Mouse (Mus musculus): ENCODE results near the gene Nup214. TPM values are rescaled to one million over a fixed set of nuclear protein-coding genes. Genes with fewer than 3 reads are reported as not detected.
A peak's percentile ranks its signal among the peaks of the same experiment; 100 is the strongest.

Nup214 gene
- polyA plus RNA-seq, 1 experiment from 2014 or later: 86.7 TPM

GRCm38 (mm10) chr2:31966801-31967200 lies 7.4 kb upstream of the Nup214 start:
- H3K4me2 ChIP-seq: no peak overlapping the region
- H3K27me3 ChIP-seq: no peaks in the 10 kb centered on the region
- no peaks in the 10 kb centered on the region for H3K9me3 ChIP-seq
- H3K9ac ChIP-seq: no peak overlapping the region
- 69% methylated on average over 8 of the region's 8 CpGs for WGBS
- H3K27ac ChIP-seq: no peak overlapping the region
- ATAC-seq (ENCODE audit: borderline replicate concordance, extremely low read depth, low FRiP score, low TSS enrichment): no peak
- no peak overlapping the region for H3K4me3 ChIP-seq
- no peaks in the 10 kb centered on the region for H3K4me1 ChIP-seq
- H3K36me3 ChIP-seq: no peaks in the 10 kb centered on the region

- Histone ChIP-seq H3K27me3 (no peaks in the 10 kb centered on the region), H3K27ac (no peak overlapping the region), H3K36me3 (peaks cover 13% of the 10 kb centered on the region), H3K9me3 (no peaks in the 10 kb centered on the region), H3K9ac (no peak overlapping the region), H3K4me1 (peaks cover 15% of the 10 kb centered on the region), H3K4me3 (no peak overlapping the region), H3K4me2 (no peak overlapping the region)
- ATAC-seq (ENCODE audit: borderline replicate concordance, extremely low read depth, low FRiP score, low TSS enrichment): no peak
- WGBS: 85% methylated on average over 4 of the region's 4 CpGs
Measured at GRCm38 (mm10) chr2:31972589-31972988, 1.6 kb upstream of the Nup214 start.

- whole genome bisulfite sequencing: 9% methylated on average over 13 of the region's 13 CpGs
- no peak for ATAC-seq (ENCODE audit: borderline replicate concordance, extremely low read depth, low FRiP score, low TSS enrichment)
Measured at GRCm38 (mm10) chr2:31974809-31975371, 654 bp downstream of the Nup214 start.

GRCm38 (mm10) chr2:31987774-31988173 lies 13.5 kb downstream of the Nup214 start:
- H3K4me2 ChIP-seq: no peak overlapping the region
- 93% methylated on average over 1 of the region's 1 CpGs for whole genome bisulfite sequencing
- no peak for ATAC-seq (ENCODE audit: borderline replicate concordance, extremely low read depth, low FRiP score, low TSS enrichment)

More at GRCm38 (mm10) chr2:31974809-31975371, 654 bp downstream of the Nup214 start:
- peaks cover 33% of the 10 kb centered on the region for H3K36me3 ChIP-seq
- peak overlapping the region; percentile 95 for H3K4me3 ChIP-seq
- H3K27ac ChIP-seq: no peak overlapping the region
- H3K4me2 ChIP-seq: peak overlapping the region; percentile 84
- no peaks in the 10 kb centered on the region for H3K9me3 ChIP-seq
- peak overlapping the region; percentile 97 for H3K9ac ChIP-seq
- H3K4me1 ChIP-seq: peaks cover 15% of the 10 kb centered on the region
- no peaks in the 10 kb centered on the region for H3K27me3 ChIP-seq

GRCm38 (mm10) chr2:31990961-31991360 lies 16.7 kb downstream of the Nup214 start:
- Histone ChIP-seq H3K9ac (no peak overlapping the region), H3K4me3 (no peak overlapping the region), H3K9me3 (no peaks in the 10 kb centered on the region), H3K4me2 (no peak overlapping the region), H3K27me3 (no peaks in the 10 kb centered on the region), H3K27ac (no peak overlapping the region), H3K4me1 (no peaks in the 10 kb centered on the region), H3K36me3 (peaks cover 94% of the 10 kb centered on the region)
- no peak for ATAC-seq (ENCODE audit: borderline replicate concordance, extremely low read depth, low FRiP score, low TSS enrichment)
- 69% methylated on average over 4 of the region's 4 CpGs for WGBS

More at GRCm38 (mm10) chr2:31987774-31988173, 13.5 kb downstream of the Nup214 start:
- Histone ChIP-seq H3K36me3 (peaks cover 99% of the 10 kb centered on the region), H3K4me1 (no peaks in the 10 kb centered on the region), H3K27ac (no peak overlapping the region), H3K4me3 (no peak overlapping the region), H3K9ac (no peak overlapping the region), H3K9me3 (no peaks in the 10 kb centered on the region), H3K27me3 (no peaks in the 10 kb centered on the region)

- no peaks in the 10 kb centered on the region for H3K27me3 ChIP-seq
- WGBS: 78% methylated on average over 9 of the region's 9 CpGs
- ATAC-seq (ENCODE audit: borderline replicate concordance, extremely low read depth, low FRiP score, low TSS enrichment): no peak
Measured at GRCm38 (mm10) chr2:31994896-31995295, 20.7 kb downstream of the Nup214 start.

GRCm38 (mm10) chr2:31996060-31996459 lies 21.8 kb downstream of the Nup214 start:
- no peak overlapping the region for H3K4me2 ChIP-seq
- H3K27ac ChIP-seq: no peak overlapping the region
- ATAC-seq (ENCODE audit: borderline replicate concordance, extremely low read depth, low FRiP score, low TSS enrichment): no peak
- no peaks in the 10 kb centered on the region for H3K4me1 ChIP-seq
- no peaks in the 10 kb centered on the region for H3K27me3 ChIP-seq
- H3K36me3 ChIP-seq: peaks cover 84% of the 10 kb centered on the region
- H3K4me3 ChIP-seq: no peak overlapping the region
- 94% methylated on average over 13 of the region's 13 CpGs for WGBS
- H3K9ac ChIP-seq: no peak overlapping the region
- H3K9me3 ChIP-seq: no peaks in the 10 kb centered on the region

More at GRCm38 (mm10) chr2:31994896-31995295, 20.7 kb downstream of the Nup214 start:
- peaks cover 92% of the 10 kb centered on the region for H3K36me3 ChIP-seq
- no peaks in the 10 kb centered on the region for H3K9me3 ChIP-seq
- H3K4me3 ChIP-seq: no peak overlapping the region
- no peak overlapping the region for H3K27ac ChIP-seq
- no peaks in the 10 kb centered on the region for H3K4me1 ChIP-seq
- no peak overlapping the region for H3K9ac ChIP-seq
- no peak overlapping the region for H3K4me2 ChIP-seq

GRCm38 (mm10) chr2:31997539-31997938 lies 23.3 kb downstream of the Nup214 start:
- Histone ChIP-seq H3K4me3 (no peak overlapping the region), H3K9me3 (no peaks in the 10 kb centered on the region), H3K9ac (no peak overlapping the region), H3K27ac (no peak overlapping the region), H3K4me2 (no peak overlapping the region), H3K4me1 (no peaks in the 10 kb centered on the region), H3K27me3 (no peaks in the 10 kb centered on the region), H3K36me3 (peaks cover 76% of the 10 kb centered on the region)
- 91% methylated on average over 5 of the region's 5 CpGs for WGBS
- ATAC-seq (ENCODE audit: borderline replicate concordance, extremely low read depth, low FRiP score, low TSS enrichment): no peak

GRCm38 (mm10) chr2:31998443-31998842 lies 24.2 kb downstream of the Nup214 start:
- Histone ChIP-seq H3K27ac (no peak overlapping the region), H3K36me3 (peaks cover 76% of the 10 kb centered on the region), H3K9ac (no peak overlapping the region), H3K9me3 (no peaks in the 10 kb centered on the region), H3K4me3 (no peak overlapping the region), H3K4me2 (no peak overlapping the region), H3K27me3 (no peaks in the 10 kb centered on the region), H3K4me1 (no peaks in the 10 kb centered on the region)
- no peak for ATAC-seq (ENCODE audit: borderline replicate concordance, extremely low read depth, low FRiP score, low TSS enrichment)
- 57% methylated on average over 2 of the region's 2 CpGs for WGBS

GRCm38 (mm10) chr2:32008311-32008710 lies 34.1 kb downstream of the Nup214 start:
- H3K27me3 ChIP-seq: no peaks in the 10 kb centered on the region
- no peak overlapping the region for H3K4me3 ChIP-seq
- peaks cover 87% of the 10 kb centered on the region for H3K36me3 ChIP-seq
- no peaks in the 10 kb centered on the region for H3K9me3 ChIP-seq
- 77% methylated on average over 2 of the region's 2 CpGs for WGBS
- no peak overlapping the region for H3K27ac ChIP-seq
- no peak for ATAC-seq (ENCODE audit: borderline replicate concordance, extremely low read depth, low FRiP score, low TSS enrichment)
- H3K4me2 ChIP-seq: no peak overlapping the region
- H3K4me1 ChIP-seq: no peaks in the 10 kb centered on the region
- H3K9ac ChIP-seq: no peak overlapping the region

GRCm38 (mm10) chr2:32008716-32009115 lies 34.5 kb downstream of the Nup214 start:
- Histone ChIP-seq H3K36me3 (peaks cover 87% of the 10 kb centered on the region), H3K4me2 (no peak overlapping the region), H3K9ac (no peak overlapping the region), H3K9me3 (no peaks in the 10 kb centered on the region), H3K27me3 (no peaks in the 10 kb centered on the region), H3K4me1 (no peaks in the 10 kb centered on the region), H3K4me3 (no peak overlapping the region), H3K27ac (no peak overlapping the region)
- ATAC-seq (ENCODE audit: borderline replicate concordance, extremely low read depth, low FRiP score, low TSS enrichment): no peak
- 85% methylated on average over 11 of the region's 11 CpGs for WGBS

GRCm38 (mm10) chr2:32019704-32020103 lies 45.5 kb downstream of the Nup214 start:
- no peaks in the 10 kb centered on the region for H3K9me3 ChIP-seq
- H3K4me3 ChIP-seq: no peak overlapping the region
- H3K27me3 ChIP-seq: no peaks in the 10 kb centered on the region
- no peak for ATAC-seq (ENCODE audit: borderline replicate concordance, extremely low read depth, low FRiP score, low TSS enrichment)
- H3K4me1 ChIP-seq: no peaks in the 10 kb centered on the region
- no peak overlapping the region for H3K9ac ChIP-seq
- H3K36me3 ChIP-seq: peaks cover 88% of the 10 kb centered on the region
- no peak overlapping the region for H3K27ac ChIP-seq
- no peak overlapping the region for H3K4me2 ChIP-seq
- 69% methylated on average over 4 of the region's 4 CpGs for WGBS

- no peak overlapping the region for H3K4me3 ChIP-seq
- H3K4me1 ChIP-seq: no peaks in the 10 kb centered on the region
- H3K4me2 ChIP-seq: no peak overlapping the region
- no peaks in the 10 kb centered on the region for H3K27me3 ChIP-seq
- no peak overlapping the region for H3K27ac ChIP-seq
- H3K36me3 ChIP-seq: peaks cover 89% of the 10 kb centered on the region
- no peaks in the 10 kb centered on the region for H3K9me3 ChIP-seq
- no peak for ATAC-seq (ENCODE audit: borderline replicate concordance, extremely low read depth, low FRiP score, low TSS enrichment)
- H3K9ac ChIP-seq: no peak overlapping the region
- WGBS: 89% methylated on average over 5 of the region's 5 CpGs
Measured at GRCm38 (mm10) chr2:32020229-32020628, 46.0 kb downstream of the Nup214 start.
